Mouse (Mus musculus): ENCODE data around the gene Hist1h3h. TPM values are rescaled to one million over a fixed set of nuclear protein-coding genes. Genes with fewer than 3 reads are reported as not detected.
"Not testable (repeated sequence)": the region's sequence is repeated elsewhere in the genome, so short reads cannot be mapped to it uniquely, and the experiment has no call there.

Gene Hist1h3h
- polyA plus RNA-seq, 1 experiment from 2014 or later, result 36.8 TPM

- 1% methylated on average over 15 of the region's 38 CpGs for WGBS
- H3K4me1 ChIP-seq (replicated peaks), result peaks cover 27% of the 10 kb centered on the region
- not testable (repeated sequence) for H3K9me3 ChIP-seq, H3K27me3 ChIP-seq, H3K36me3 ChIP-seq
- peak overlapping the region; percentile 97 for H3K27ac ChIP-seq
- H3K9ac ChIP-seq (replicated peaks), result peak overlapping the region; percentile 78
- 0 out of 2 replicates have a peak, but pooled peaks have one; percentile 6 for ATAC-seq (ENCODE audit: insufficient number of reproducible peaks, insufficient read depth, low FRiP score, low TSS enrichment, low read depth)
- H3K4me3 ChIP-seq (replicated peaks), result peak overlapping the region; percentile 47
- peak overlapping the region; percentile 78 for H3K4me2 ChIP-seq
These were observed 693 bp upstream of the Hist1h3h start for GRCm38 (mm10) chr13:21716540-21717391.

- Histone ChIP-seq H3K4me2 (peak overlapping the region; percentile 70), H3K27me3 (no peaks in the 10 kb centered on the region), H3K4me1 (replicated peaks) (peaks cover 30% of the 10 kb centered on the region), H3K4me3 (replicated peaks) (peak overlapping the region; percentile 50), H3K36me3 (no peaks in the 10 kb centered on the region), H3K9me3 (no peaks in the 10 kb centered on the region), H3K9ac (replicated peaks) (peak overlapping the region; percentile 80), H3K27ac (peak overlapping the region; percentile 95)
- 57% methylated on average over 4 of the region's 4 CpGs for WGBS
- no peak for ATAC-seq (ENCODE audit: insufficient number of reproducible peaks, insufficient read depth, low FRiP score, low TSS enrichment, low read depth)
These were observed 1.1 kb downstream of the Hist1h3h start for GRCm38 (mm10) chr13:21718381-21719080.

GRCm38 (mm10) chr13:21721107-21721756, 3.8 kb downstream of the Hist1h3h start:
- Histone ChIP-seq H3K4me1 (replicated peaks) (peaks cover 23% of the 10 kb centered on the region), H3K4me2 (peak overlapping the region; percentile 61), H3K4me3 (replicated peaks) (peak overlapping the region; percentile 41), H3K27ac (peak overlapping the region; percentile 94), H3K9ac (replicated peaks) (peak overlapping the region; percentile 65)
- not testable (repeated sequence) for H3K9me3 ChIP-seq; H3K36me3 ChIP-seq; ATAC-seq (ENCODE audit: insufficient number of reproducible peaks, insufficient read depth, low FRiP score, low TSS enrichment, low read depth); H3K27me3 ChIP-seq
- 3% methylated on average over 22 of the region's 44 CpGs for WGBS

- H3K36me3 ChIP-seq, H3K9me3 ChIP-seq, H3K27me3 ChIP-seq: not testable (repeated sequence)
- WGBS, result under 1% methylated on average over 37 of the region's 37 CpGs
- peak; percentile 98 for ATAC-seq (ENCODE audit: insufficient number of reproducible peaks, insufficient read depth, low FRiP score, low TSS enrichment, low read depth)
- Histone ChIP-seq H3K4me3 (replicated peaks) (peak within 1 kb of the TSS; percentile 41), H3K4me1 (replicated peaks) (peaks cover 23% of the 10 kb centered on the region), H3K9ac (replicated peaks) (peak within 1 kb of the TSS; percentile 65), H3K27ac (peak within 1 kb of the TSS; percentile 94), H3K4me2 (peak within 1 kb of the TSS; percentile 61)
These were observed 4.4 kb downstream of the Hist1h3h start, which contains the start of gene Hist1h2bm for GRCm38 (mm10) chr13:21721757-21722372. Gene Hist1h2bm (plus strand): TSS chr13:21722044.

- no peaks in the 10 kb centered on the region for H3K27me3 ChIP-seq
- ATAC-seq (ENCODE audit: insufficient number of reproducible peaks, insufficient read depth, low FRiP score, low TSS enrichment, low read depth), result no peak
- H3K4me1 ChIP-seq (replicated peaks), result peaks cover 23% of the 10 kb centered on the region
- peak overlapping the region; percentile 94 for H3K27ac ChIP-seq
- H3K36me3 ChIP-seq, result no peaks in the 10 kb centered on the region
- peak overlapping the region; percentile 41 for H3K4me3 ChIP-seq (replicated peaks)
- peak overlapping the region; percentile 65 for H3K9ac ChIP-seq (replicated peaks)
- peak overlapping the region; percentile 61 for H3K4me2 ChIP-seq
- WGBS, result 3% methylated on average over 11 of the region's 11 CpGs
- H3K9me3 ChIP-seq, result no peaks in the 10 kb centered on the region
These were observed 5.0 kb downstream of the Hist1h3h start for GRCm38 (mm10) chr13:21722373-21722925.

- 20% methylated on average over 5 of the region's 5 CpGs for WGBS
- no peak overlapping the region for H3K9ac ChIP-seq (replicated peaks)
- no peaks in the 10 kb centered on the region for H3K9me3 ChIP-seq
- peak overlapping the region; percentile 61 for H3K4me2 ChIP-seq
- no peak for ATAC-seq (ENCODE audit: insufficient number of reproducible peaks, insufficient read depth, low FRiP score, low TSS enrichment, low read depth)
- H3K27me3 ChIP-seq, result no peaks in the 10 kb centered on the region
- no peaks in the 10 kb centered on the region for H3K36me3 ChIP-seq
- H3K27ac ChIP-seq, result peak overlapping the region; percentile 94
- no peak overlapping the region for H3K4me3 ChIP-seq (replicated peaks)
- H3K4me1 ChIP-seq (replicated peaks), result peaks cover 22% of the 10 kb centered on the region
These were observed 5.8 kb downstream of the Hist1h3h start for GRCm38 (mm10) chr13:21722993-21723836.

- H3K4me1 ChIP-seq (replicated peaks), result peaks cover under 1% of the 10 kb centered on the region
- no peaks in the 10 kb centered on the region for H3K27me3 ChIP-seq
- no peak overlapping the region for H3K27ac ChIP-seq
- no peak overlapping the region for H3K4me2 ChIP-seq
- no peaks in the 10 kb centered on the region for H3K36me3 ChIP-seq
- no peak overlapping the region for H3K4me3 ChIP-seq (replicated peaks)
- WGBS, result 25% methylated on average over 11 of the region's 11 CpGs
- no peak overlapping the region for H3K9ac ChIP-seq (replicated peaks)
- H3K9me3 ChIP-seq, result no peaks in the 10 kb centered on the region
- ATAC-seq (ENCODE audit: insufficient number of reproducible peaks, insufficient read depth, low FRiP score, low TSS enrichment, low read depth), result no peak
These were observed 10.6 kb downstream of the Hist1h3h start for GRCm38 (mm10) chr13:21727948-21728572.

- Histone ChIP-seq H3K4me3 (replicated peaks) (no peak overlapping the region), H3K27ac (no peak overlapping the region)
- WGBS, result 54% methylated on average over 1 of the region's 1 CpGs
These were observed 12.1 kb downstream of the Hist1h3h start for GRCm38 (mm10) chr13:21729544-21729943.

GRCm38 (mm10) chr13:21733466-21733865, 16.0 kb downstream of the Hist1h3h start:
- Histone ChIP-seq H3K9ac (replicated peaks) (peak overlapping the region; percentile 70; the same call in 1 of the 2 replicates), H3K36me3 (no peaks in the 10 kb centered on the region), H3K9me3 (no peaks in the 10 kb centered on the region), H3K4me1 (replicated peaks) (peaks cover 10% of the 10 kb centered on the region), H3K27ac (peak overlapping the region; percentile 99), H3K4me2 (peak overlapping the region; percentile 64; the same call in 1 of the 2 replicates), H3K27me3 (no peaks in the 10 kb centered on the region), H3K4me3 (replicated peaks) (no peak overlapping the region)
- 66% methylated on average over 5 of the region's 5 CpGs for WGBS
- no peak for ATAC-seq (ENCODE audit: insufficient number of reproducible peaks, insufficient read depth, low FRiP score, low TSS enrichment, low read depth)

More at GRCm38 (mm10) chr13:21729544-21729943, 12.1 kb downstream of the Hist1h3h start:
- Histone ChIP-seq H3K4me1 (replicated peaks) (peaks cover 6% of the 10 kb centered on the region; the same call in 1 of the 2 replicates), H3K9me3 (no peaks in the 10 kb centered on the region), H3K4me2 (no peak overlapping the region), H3K36me3 (no peaks in the 10 kb centered on the region), H3K27me3 (no peaks in the 10 kb centered on the region), H3K9ac (replicated peaks) (no peak overlapping the region)
- ATAC-seq (ENCODE audit: insufficient number of reproducible peaks, insufficient read depth, low FRiP score, low TSS enrichment, low read depth), result no peak
